Mouse (Mus musculus): ENCODE measurements around the gene Ghrhr.
A peak's percentile ranks its signal among the peaks of the same experiment; 100 is the strongest.

The Ghrhr gene

GRCm38 (mm10) chr6:55353711-55354445, 22.2 kb upstream of the Ghrhr start:
- no peak for DNase-seq (ENCODE audit: low spot score in 2 of 2)

DNA sequence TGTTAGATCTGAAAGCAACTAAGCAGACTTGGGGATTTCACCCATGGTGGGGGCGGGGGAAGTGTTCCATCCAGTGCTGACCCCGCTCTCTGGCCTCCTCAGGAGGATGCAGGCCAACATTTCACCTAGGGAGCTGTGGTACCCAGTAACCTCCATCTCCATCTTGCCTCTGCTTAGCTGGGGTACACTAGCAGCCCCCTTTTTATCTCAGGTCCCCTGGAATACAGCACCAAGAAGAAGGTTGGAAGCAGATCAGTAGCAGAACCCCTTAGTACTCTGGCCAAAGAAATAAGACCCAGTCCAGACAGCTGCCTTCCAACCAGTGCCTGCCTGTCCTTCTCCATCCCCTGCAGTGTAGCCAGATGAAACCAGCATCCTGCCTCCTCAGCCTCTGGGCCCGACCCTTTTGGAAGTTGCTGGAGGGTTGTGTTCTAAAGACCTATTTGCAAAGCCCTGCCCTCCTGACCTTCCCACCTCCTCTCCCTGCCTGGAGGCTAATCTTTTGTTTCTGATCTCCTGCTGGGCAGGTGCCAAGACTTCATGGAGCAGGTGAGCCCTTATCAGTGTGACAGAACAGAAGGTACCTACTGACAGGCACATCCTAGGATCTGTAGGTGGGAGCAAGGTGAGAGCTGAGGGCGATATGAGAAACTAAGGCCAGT, 21.5 kb upstream of the Ghrhr start:
- DNase-seq (ENCODE audit: low spot score in 2 of 2) = no peak

DNA sequence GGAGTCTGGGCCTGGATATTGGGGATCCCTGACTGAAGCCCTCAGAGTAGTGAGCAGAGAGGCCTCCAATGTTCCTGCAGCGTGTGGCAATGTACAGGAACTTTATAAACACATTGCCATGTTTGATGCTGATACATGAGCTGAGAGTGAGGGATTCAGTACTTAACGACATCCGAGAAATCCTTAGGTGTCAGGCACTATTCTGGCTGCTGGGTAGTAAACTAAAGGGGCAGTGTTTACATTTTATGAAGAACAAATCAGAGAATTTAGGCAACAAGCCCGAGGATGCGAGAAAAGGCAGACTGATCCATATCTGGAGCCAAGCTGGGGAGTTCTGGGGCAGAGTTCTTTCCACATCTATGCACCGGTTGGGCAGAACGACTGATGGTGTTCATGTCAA, 20.5 kb upstream of the Ghrhr start:
- no peak for DNase-seq (ENCODE audit: low spot score in 2 of 2)

- no peak for DNase-seq (ENCODE audit: low spot score in 2 of 2)
Measured at GRCm38 (mm10) chr6:55356017-55356703, 19.9 kb upstream of the Ghrhr start.

DNA sequence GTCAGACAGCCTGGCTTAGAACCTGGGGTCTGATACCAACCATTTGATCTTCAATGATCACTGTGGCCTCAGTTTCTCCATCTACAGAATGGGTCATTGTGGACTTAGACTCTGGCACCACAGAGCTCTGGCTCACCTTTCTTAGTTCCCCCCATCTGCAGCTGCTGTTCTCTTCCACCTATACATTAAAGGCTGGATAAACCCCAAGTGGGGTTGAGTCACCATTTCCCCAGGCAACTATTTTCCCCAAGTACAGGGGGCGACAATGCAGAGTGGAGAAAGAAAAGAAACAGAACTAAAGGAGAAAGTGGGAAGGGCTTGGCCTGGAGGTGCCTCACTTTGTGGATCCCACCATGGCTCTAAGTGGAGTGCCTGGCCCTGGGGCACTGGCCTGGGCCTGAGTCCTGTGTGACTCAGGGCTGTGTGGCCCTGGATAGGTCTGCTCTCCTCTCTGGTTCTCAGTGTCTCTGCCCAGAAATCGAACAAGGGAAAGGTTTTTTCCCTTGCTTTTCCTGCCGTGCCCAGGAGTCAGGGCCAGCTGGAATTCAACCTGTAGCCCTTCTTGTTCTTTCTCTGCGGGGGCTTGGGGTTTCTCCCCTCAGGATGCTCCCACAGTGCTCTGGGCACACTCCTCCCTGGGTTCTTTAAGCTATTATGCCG, 19.0 kb upstream of the Ghrhr start:
- no peak for DNase-seq (ENCODE audit: low spot score in 2 of 2)

DNA sequence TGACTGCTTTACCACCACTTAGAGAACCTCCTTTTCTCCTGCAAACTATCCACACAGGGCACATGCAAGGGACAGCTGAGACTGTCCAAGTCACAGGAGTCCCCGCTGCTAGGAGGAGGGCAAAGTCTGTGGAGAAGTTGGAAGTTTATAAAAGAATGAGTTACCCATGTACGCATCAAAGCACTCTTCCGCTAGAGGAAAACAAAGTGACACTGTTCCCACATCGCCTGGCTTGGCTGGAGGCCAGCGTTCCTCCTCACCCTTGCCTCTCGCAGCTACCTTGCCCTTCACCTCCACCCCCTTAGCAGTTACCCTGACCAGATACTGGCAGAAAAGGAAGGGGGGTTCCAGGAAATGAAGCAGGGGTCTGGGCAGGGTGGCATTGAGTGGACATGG, 18.5 kb upstream of the Ghrhr start:
- DNase-seq (ENCODE audit: low spot score in 2 of 2) = no peak

DNA sequence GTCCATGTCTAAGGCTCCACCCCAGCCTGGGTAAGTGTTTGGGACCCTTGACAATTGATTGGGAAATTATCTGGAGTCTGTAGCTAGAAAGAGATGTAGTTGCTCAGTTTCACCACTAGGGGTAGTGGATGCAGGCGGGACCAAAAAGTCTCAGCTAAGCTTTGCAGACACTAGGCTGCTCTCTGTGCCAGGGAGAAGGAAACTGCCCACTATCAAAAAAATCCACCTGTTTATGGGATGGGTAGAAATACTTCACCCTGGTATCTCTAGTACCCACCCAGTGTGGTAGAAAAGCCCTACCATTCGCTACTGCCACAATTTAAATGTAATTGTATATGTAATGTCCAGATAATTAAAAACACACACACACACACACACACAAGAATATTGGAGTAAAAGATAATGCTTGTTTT, 17.4 kb upstream of the Ghrhr start:
- DNase-seq (ENCODE audit: low spot score in 2 of 2) = peak in 1 of 2 experiments; percentile 19

DNA sequence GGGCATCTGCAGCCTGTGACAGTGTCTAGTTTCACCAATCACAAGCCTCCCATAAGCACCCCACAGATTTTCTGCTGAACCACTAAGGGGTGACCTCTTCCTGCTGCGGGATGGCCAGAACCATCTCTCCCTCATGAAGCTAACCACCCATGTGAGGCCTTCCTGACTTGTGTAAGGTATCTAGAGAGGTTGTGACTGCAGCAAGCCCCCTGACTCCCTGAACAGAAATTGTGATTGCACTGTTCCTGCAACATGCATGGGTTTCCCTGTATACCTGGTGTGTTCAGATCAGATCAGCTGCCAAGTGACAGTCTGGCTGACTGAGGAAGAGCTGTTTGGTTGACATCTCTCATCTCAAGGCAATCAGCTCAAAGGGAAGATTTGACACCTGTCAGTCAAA, 13.4 kb upstream of the Ghrhr start:
- DNase-seq (ENCODE audit: low spot score in 2 of 2) = no peak

DNA sequence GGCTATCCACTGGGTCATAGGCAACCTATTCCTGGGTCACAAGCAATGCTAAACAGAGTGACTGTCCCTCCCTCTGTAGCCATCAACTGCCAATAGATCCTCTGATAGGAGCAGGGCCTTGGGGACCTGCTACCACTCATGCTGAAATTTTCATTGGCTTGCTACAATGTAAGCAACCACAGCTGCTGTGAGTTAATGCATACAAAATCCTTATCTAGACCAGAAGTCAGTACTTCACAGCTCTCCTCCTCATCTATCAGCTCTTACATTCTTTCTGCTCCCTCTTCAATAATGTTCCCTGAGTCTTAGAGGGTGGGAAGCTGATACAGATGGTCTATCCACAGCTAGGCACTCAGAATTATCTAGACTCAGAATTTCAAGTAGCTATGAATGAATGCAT, 9.0 kb upstream of the Ghrhr start:
- DNase-seq (ENCODE audit: low spot score in 2 of 2) = no peak

DNA sequence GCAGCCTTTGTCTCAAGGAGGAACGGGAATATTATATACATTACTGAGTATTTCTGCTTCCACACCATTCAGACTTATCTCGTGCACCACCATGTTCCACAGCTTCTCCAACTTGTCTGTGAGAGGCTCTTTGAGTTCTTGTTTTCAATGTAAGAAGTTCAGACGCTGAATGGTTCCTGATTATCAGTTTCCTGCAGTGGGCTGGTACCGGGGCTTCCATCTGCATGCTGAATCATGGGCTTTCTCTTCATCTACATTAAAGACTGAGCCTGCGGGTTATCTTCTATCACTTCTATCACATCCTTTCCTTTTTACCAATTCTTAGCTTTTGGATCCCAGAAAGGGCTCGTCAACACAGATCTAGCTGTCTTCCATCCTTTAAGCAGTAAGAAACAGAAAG, 5.3 kb upstream of the Ghrhr start:
- DNase-seq (ENCODE audit: low spot score in 2 of 2) = no peak

GRCm38 (mm10) chr6:55376511-55376910, 416 bp downstream of the Ghrhr start:
- no peak for DNase-seq (ENCODE audit: low spot score in 2 of 2)

GRCm38 (mm10) chr6:55377461-55377860, 1.4 kb downstream of the Ghrhr start:
- no peak for DNase-seq (ENCODE audit: low spot score in 2 of 2)

GRCm38 (mm10) chr6:55379641-55380335, 3.7 kb downstream of the Ghrhr start:
- peak in 1 of 2 experiments; percentile 48 for DNase-seq (ENCODE audit: low spot score in 2 of 2)

GRCm38 (mm10) chr6:55381966-55382365, 5.9 kb downstream of the Ghrhr start:
- DNase-seq (ENCODE audit: low spot score in 2 of 2) = no peak

- peak; percentile 12 to 61 for DNase-seq (ENCODE audit: low spot score in 2 of 2)
Measured at GRCm38 (mm10) chr6:55383897-55384296, 7.8 kb downstream of the Ghrhr start.

- DNase-seq (ENCODE audit: low spot score in 2 of 2) = no peak
Measured at GRCm38 (mm10) chr6:55384356-55384951, 8.4 kb downstream of the Ghrhr start.

- DNase-seq (ENCODE audit: low spot score in 2 of 2) = no peak
Measured at GRCm38 (mm10) chr6:55388546-55389169, 12.6 kb downstream of the Ghrhr start.

- DNase-seq (ENCODE audit: low spot score in 2 of 2) = no peak
Measured at GRCm38 (mm10) chr6:55389321-55389720, 13.2 kb downstream of the Ghrhr start.

DNA sequence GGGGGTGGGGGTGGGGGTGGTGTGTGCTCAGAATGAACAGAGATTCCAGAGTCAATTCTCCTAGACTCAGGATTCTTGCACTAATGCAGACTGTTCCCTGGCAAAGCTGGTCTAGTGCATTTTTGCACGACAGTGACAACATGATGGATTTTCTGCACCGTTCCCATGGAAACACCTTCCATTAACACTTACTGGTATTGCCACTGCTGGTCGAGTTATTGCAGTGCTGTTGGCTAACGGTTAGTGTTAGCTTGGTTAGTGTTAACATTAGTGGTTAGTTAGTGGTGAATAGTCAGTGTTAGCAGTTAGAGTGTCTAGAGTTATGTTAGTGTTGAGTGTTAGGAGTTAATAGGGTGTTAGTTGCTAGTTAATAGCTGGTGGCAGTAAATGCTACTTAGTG, 15.7 kb downstream of the Ghrhr start:
- no peak for DNase-seq (ENCODE audit: low spot score in 2 of 2)

GRCm38 (mm10) chr6:55392453-55392852, 16.4 kb downstream of the Ghrhr start:
- DNase-seq (ENCODE audit: low spot score in 2 of 2) = peak; percentile 15 to 60

DNA sequence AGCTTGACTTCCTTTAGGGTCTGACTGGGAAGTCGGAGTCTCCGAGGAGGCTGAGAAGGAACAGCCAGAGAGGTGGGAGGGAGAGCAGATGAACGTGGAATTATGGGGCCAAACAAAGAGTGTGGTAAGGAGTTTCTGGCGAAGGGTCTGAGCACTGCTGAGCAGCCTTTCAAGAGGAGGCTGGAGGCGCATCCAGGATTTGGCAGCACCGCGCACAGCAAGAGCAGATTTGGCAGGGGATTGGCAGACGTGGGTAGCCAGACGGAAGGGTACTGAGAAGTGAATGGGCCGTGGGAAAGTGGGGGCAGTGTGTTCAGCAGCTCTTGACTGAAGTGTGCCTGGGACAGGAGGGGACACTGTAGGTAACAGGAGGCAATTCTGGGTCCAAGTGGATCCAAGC, 18.8 kb downstream of the Ghrhr start:
- DNase-seq (ENCODE audit: low spot score in 2 of 2) = no peak
